Mouse (Mus musculus) left cerebral cortex, postnatal 25 days (tissue): ENCODE results near the gene 1110008L16Rik. TPM values are rescaled to one million over a fixed set of nuclear protein-coding genes. Genes with fewer than 3 reads are reported as not detected.
"Not testable (repeated sequence)": the region's sequence is repeated elsewhere in the genome, so short reads cannot be mapped to it uniquely, and the experiment has no call there.

Experiments used
- DNase-seq, 2 experiments: peaks; one replicate each; pipeline ENCODE4 v3.0.0; 2022; ENCODE audit warnings: low spot score in 2 of 2, mixed read lengths in 1 of 2
- intact Hi-C: fragments of 180-260 bp; cut with DNase I; formaldehyde crosslinking; loops from one replicate; pipeline ENCODE4 v1.15.1; 2025
- total RNA-seq, 2 experiments: library from RNA; stranded (reverse); gene quantifications; 2 replicates each; pipeline ENCODE4 v1.2.3; 2021

Gene 1110008L16Rik
- total RNA-seq, 2 experiments from 2014 or later, result 8.9 to 9.0 TPM

DNA sequence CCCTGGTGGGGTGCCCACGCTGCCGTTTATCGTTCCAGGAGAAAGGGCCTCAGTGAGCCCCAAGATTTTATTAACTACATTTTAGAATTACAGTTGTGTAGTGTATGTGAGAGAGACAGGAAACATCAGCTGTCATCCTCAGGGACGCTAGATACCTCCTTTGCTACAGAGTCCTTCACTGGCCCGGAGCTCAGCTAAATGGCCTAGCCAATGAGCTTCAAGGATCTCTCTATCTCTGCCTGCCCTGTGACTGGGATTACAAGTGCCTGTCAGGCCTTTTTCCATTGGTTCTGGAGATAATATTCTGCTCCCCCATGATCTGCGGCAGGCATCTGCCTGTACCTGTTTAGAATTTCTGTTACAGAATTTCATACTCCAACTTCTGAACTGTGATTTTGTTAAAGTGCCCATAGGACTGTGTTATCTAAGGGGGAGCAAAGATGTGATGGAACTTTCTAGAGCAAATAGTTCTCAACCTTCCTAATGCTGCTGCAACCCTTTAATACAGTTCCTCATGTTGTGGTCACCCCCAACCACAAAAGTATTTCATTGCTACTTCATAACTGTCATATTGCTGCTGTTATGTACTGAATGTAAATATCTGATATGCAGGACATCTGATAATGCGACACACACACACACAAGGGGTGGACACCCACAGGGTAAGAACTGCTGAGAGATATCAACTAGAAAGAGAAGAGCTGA is 87.9 kb downstream of the 1110008L16Rik start:
- intact Hi-C loops, result no loop called here

DNA sequence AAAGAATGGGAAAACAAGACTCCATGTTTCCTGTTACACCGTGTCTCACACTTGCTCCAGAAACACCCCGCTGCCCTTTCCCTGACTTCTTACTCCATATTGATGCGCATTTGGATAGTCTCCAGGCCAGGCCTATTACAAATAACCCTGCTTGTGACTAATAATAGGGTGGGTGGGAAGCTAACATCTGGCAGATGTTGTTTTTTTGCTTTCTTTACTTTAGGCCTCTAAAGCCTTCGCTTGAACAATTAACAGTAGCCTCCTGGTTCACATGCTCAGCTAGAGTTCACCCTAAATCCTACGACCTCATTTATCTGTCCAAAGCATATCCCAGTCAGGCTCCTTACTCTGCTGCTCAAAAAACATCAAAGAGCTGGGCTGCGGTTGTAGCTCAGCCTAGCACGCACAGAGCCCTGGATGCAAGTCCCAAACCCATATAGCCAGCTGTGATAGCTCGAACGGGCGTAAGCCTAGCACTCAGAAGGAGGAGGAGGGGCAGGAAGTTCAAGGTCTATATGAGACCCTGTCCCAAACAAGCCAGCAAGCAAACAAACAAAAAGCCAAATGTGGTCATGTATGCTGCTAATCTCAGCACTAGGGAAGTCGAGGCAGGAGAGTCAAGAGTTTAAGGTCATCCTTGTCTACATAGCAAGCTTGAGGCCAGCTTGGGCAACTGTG is 88.5 kb downstream of the 1110008L16Rik start:
- intact Hi-C loops, result no loop called here
- no peak for DNase-seq

More for the DNA sequence above, 87.9 kb downstream of the 1110008L16Rik start:
- no peak for DNase-seq

DNA sequence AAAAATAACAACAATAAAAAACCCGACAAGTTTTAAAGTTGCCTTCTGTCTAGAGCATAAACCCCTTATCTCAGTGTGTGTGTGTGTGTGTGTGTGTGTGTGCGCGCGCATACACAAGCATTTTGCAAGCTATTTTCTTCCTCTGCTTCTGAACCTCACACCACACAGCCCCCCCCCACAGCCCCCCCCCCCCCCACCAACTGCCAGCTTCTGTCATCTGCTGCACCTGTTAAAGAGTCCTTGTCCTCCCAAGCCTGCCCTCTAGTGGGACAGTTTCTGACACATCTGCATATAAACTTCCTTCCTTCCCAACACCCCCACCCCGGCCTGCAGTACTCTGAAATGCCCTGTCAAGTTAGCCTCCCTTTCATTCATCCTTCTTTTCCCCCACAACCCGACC is 89.1 kb downstream of the 1110008L16Rik start:
- no peak for DNase-seq
- intact Hi-C loops, result no loop called here

DNA sequence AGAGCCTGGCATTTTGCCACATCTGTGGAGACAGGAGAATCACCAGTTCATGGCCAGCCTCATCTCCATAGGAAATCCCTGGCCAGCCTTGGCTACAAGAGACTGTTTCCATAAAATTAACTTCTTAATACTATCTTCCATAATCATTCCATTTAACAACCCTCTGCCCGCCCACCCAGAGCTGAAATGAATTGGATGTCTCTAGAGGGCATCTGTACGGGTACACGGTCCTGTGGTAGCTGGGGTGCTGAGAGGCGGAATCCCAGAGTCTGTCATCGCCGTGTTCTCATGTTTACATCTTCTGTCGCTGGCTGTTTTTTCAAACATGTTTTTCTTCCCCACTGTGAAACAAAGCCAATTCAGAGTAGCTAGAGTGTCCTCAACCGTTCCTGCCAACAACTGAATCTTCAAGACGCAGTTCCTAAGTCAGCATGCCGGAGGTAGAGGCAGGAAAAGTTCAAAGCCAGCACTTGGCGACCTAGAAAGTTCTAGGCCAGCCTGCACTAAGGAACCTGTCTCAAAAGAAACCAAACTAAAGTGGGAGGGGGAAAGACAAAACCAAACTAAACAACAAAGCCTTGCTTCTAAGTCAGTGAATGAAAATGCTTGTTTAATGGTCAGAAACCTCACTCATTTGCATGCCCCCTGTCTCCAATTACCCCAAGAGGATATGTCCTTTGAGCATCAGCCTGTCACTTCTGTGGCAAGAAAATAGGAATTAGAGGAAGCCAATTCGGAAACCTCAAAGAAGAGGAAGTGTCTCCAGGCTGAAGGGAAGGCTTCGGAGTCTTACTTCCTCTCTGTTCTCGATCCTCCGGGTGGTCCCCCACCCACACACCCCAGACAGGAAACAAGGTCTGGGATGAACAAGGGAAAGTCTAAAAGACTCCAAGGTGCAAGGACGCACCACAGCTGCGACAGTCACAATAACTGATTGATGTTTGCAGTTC is 90.0 kb downstream of the 1110008L16Rik start:
- intact Hi-C loops, result no loop called here
- DNase-seq, result no peak

DNA sequence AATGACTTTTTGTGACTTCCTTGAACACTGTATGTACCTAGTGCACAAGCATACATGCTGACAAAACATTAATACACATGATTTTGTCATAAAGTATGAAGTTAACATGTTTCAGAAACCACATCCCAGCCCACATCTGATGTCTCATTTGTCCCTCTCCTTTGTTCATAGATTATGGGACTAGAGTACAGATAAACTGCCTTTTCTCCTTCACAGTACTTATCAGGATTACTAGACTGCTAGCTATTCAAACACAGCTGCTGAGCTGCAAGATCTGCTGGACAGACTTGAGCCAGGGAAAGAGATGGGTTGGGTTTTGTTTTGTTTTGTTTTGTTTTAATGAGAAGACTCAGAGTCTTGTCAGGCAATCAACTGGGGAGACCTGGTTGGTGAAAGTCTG is 92.7 kb downstream of the 1110008L16Rik start:
- DNase-seq, result no peak
- intact Hi-C loops, result no loop called here

DNA sequence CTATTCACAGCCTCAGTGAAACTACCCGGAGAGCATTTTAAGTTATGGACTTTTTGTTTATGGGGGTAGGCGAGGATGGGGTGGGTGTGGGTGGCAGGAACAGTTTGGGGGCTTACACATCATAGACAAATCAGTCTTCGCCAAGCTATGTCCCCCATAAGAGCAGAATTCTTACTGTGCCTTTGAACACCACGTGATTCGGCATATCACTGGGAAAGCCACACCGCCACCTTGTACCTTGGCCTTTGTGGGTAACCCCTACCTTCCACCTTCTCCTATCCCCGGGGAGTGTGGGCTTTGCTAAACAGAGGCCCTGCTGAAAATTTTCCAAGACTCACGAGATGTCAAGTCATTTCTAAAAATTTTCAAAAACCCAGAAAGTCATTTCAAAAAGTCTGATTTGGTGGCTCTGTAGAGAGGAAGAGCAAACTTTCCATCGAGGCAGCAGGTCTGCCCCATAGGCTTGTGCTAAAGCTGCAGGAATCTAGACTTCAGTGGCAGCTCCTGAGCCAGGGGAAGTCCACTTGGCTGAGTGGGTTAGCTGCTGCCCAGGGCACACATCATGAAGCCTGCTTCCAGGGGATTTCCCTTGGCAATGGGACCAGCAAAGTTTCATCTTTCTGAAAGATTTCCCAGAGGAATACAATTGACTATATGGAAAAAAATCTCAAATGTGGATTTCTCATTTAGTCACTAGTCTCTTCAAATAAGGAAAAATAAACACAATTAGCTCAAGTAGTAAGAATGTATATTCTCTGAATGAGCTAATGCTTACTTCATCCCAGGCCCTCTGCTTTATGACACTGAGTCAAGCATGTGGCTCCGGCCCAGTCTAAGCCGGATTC is 93.6 kb downstream of the 1110008L16Rik start:
- DNase-seq, result no peak
- intact Hi-C loops, result no loop called here

DNA sequence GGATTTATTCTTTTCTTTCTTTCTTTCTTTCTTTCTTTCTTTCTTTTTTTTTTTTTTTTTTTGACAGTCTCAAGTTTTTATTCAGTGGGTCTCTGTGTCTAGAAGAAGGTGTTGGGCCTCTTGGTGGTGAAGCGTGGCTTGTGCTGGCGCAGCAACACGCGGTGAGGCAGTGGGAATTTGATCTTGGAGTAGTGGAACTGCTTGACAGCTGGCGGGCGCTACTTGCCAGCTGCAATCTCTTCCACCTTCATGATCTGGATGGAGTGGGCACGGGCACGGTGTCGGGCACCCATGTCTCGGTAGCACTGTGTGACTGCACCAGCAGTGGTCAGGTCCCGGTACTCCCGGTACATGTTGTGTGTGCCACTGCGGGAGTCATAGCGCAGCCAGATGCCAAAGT is 96.2 kb downstream of the 1110008L16Rik start:
- intact Hi-C loops, DNase-seq: not testable (repeated sequence)

DNA sequence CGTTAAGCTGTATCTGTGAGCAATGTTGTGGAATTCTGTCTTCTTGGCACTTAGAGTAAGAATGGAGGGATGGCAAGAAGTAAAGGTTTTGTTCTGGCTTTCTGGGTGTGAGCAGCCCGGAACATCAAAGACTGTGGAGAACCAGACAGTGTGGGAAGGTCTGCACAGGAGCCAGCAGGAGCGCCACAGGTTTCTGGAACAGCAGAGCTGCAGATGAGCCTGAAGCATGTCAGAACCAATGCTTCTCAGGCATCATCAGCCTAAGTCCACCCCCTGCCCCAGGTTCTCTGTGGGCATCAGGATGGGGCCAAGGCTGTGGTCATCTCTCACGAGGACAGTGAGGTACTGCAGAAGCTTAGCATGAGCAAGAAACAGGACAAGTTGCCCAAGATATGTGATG is 97.2 kb downstream of the 1110008L16Rik start:
- intact Hi-C loops, result no loop called here
- DNase-seq, result no peak

DNA sequence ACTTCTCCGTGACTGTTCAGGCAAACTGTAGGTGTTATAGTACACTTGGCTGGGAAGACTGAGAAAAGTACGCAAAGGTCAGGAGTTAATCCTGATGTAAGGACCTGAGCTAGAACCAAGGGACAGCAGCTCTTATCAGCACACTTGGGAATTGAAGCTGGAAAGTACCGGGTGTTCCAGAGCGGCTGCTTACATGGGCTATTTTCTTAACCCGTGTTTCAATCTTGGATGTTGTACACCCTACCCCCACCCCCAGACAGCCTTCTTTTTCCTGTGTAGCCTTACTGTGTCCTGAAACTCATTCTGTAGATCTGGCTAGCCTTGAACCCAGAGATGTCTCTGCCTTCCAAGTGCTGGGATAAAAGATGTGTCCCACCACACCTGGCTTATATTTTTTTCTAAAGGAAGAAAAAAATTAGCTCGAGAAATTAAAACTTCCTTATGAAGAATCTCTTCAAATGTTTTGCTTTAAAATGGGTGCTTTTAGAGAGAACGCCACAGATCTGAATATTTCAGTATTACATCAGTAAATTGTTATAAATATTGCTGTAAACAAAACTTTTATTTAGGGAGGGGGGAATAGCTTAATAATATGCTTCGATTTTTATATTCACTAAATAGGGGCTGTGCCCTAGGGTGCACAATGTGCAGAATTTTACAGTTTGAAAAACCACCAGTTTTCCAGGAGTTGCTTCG is 98.3 kb downstream of the 1110008L16Rik start:
- intact Hi-C loops, result loop anchor here (1.0 to 2.0 kb wide), 2 partner anchors 49 to 95 kb away; partner anchors contain the start of gene Nfkbia
- DNase-seq, result no peak

DNA sequence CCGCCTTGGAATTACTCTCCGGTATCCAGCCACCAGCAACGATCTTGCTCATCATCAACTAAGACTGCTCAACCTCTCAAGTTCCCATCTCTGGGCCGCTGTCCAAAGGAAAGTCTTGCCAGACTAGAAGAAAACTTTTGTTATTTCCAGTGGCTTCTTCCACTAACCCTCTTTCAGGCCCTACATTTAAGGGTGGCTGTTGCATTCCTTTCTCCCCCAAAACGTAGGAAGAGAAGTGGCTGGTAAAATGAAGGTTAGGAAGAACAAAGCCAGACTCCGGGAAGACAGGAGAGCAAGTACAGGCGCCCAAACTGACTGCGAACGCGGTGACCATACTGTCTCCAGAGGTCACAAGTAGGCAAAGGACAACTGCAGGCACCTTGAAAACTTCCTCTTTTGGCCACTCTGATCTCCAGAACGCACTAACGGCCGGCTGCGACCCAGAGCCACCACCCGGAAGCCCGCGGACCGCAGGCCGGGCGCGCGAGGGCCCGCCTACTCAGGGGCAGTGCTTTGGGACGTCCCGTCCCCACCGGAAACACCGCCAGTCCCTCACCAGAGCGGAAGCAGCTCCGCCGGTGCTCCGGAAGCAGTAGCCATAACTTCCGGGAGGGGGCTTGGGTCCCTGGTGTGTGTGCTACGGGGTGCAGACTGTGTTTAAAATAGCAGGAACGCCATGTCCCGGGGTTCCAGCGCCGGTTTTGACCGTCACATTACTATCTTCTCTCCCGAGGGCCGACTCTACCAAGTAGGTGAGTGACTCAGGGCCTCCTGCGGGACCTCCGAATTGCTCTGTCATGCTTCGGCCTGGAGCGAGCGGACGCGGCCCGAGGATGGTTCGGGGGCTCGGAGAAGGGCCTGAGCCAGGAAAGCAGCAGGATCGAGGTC is 99.1 kb downstream of the 1110008L16Rik start:
- intact Hi-C loops, result loop anchor here (1.0 to 2.0 kb wide), 2 partner anchors 48 to 94 kb away; partner anchors contain the start of gene Nfkbia
- peak; percentile 91 to 93 for DNase-seq

DNA sequence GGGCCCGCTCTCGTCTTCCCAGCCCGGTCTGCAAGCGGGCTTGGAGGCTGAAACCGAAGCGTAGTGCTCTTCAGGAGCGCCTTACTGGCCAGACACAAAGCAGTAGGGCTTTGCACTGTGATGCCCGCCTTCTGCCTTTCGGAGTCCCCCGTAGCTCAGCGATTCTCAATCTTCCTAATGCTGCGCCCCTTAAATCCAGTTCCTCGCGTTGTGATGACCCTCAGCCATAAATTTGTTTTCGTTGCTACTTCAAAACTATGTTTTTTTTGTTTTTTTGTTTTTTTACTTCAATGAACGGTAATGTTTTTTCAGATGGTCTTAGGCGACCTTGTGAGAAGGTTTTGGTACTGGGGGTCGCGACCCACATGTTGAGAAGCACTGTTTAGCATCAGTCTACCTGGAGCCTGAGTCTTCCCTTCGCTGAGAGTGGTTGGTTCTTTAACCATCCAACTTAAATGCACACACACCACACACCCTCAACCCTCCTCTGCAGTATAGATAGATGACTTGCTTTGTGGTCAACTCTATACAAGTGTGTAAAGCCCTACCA is 99.8 kb downstream of the 1110008L16Rik start:
- intact Hi-C loops, result loop anchor here (2.0 kb wide), 1 partner anchor 48 kb away; no protein-coding TSS in a partner anchor
- no peak for DNase-seq

DNA sequence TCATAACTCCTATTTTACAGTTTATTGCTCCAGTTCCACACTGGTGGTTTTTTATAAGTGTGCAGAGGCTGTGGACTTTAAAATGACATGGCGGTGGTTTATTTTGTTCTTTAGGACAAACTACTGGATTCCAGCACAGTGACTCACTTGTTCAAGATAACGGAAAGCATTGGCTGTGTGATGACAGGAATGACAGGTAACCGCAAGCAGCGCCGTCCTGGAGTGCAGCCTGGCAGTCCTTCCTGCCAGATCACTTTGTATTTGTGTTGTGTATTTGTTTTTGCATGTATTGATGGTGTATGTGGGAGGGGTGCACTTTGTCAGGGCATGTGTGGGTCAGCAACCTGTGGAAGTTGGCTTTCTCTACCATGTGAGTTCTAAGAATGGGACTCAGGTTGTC is 108.5 kb downstream of the 1110008L16Rik start:
- no peak for DNase-seq
- intact Hi-C loops, result no loop called here

DNA sequence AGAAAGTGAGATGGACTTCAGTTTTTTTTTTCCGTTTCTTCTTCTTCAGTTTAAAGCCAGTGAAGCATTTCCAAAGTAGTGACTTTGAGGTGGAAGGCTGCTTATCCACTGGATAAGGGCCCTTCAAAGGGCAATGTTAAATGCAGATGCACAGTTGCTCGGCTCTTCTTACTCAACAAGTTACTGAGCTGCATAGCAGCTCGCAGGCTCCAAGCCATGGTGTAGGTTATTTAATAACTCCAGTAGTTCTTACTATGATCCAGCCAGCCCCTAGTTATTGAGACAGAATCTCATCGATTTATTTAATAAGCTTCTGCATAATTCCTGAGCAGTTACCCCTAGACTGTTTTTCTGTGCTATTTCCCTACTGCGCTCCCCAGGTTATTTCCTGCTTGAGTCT is 115.9 kb downstream of the 1110008L16Rik start:
- DNase-seq, result no peak
- intact Hi-C loops, result no loop called here

DNA sequence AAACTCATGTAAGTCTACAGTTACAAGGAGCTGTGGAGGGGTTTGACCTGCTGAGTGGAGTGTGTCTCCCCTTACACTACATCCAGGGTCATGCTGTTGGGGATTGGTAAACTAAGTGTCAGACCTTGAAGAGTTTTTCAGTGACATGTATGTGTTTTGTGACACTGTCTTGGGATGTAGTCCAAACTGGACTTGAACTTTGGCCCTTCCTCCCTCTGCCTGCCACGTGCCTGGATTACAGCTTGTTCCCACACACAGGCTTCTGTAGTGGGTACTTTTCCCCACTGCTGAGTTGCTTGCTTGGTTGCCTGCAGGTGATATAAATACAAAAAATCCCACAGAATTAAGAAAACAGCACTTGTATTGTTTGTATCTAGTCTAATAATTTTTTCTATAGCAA is 116.4 kb downstream of the 1110008L16Rik start:
- intact Hi-C loops, result no loop called here
- DNase-seq, result no peak

DNA sequence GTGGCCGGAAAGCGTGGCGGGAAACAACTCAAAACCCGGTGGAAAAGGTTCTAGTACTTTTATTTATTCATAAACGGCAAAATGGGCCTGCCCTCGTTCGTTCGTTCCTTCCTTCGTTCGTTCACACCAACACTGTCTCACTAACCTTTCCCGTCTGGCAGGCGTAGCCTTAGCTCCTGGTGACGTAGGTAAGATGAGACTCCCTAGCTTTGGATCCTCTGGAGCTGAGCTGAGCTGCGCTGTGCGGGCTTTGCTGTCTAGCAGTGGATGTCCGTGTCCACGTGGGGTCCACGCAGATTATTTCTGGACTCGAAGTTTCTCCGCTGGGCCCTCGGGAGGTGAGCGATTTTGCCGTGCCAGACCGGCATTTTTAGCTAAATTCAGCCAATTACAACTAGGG is 120.8 kb downstream of the 1110008L16Rik start:
- no peak for DNase-seq
- intact Hi-C loops, result no loop called here

DNA sequence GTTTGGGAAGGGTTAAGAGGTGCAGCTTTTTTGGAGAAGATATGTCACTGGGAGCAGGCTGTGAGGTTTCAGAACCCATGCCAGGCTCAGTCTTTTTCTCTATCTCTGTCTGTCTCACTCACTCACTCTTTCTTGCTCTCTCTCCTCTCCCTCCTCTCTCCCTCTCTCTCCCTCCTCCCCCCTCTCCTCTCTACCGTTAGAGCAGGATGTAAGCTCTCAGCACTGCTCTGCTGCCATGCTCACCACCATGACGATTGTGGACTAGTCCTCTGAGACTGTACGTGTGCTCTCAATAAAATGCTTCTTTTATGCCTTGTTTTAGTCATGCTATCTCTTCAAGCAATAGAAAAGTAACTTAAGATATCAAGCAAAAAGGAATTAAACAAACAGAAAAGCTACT is 122.7 kb downstream of the 1110008L16Rik start:
- DNase-seq, result no peak
- intact Hi-C loops, result no loop called here

DNA sequence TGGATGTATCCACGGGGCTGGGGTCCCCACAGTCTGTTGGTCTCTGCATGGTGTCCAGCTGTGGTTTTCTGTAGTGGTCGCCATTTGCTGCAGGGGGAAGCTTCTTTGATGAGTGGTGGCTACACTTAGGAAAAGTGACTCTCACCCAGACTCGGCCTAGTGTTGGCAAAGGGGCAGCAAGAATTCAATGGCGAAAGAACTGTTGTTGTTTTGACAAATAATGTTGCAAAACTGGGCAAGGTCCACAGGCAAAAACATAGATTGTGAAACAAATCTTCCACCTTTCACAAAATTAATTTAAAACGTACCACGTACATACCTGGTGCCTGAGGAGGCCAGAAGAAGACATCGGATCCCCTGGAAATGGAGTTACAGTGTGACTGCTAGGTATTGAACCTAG is 126.9 kb downstream of the 1110008L16Rik start:
- intact Hi-C loops, result no loop called here
- DNase-seq, result no peak
